Mouse (Mus musculus) myocyte (in vitro differentiated cells): ENCODE results near the gene Cds1. TPM values are rescaled to one million over a fixed set of nuclear protein-coding genes. Genes with fewer than 3 reads are reported as not detected.

Experiments used
- H3K27me3 ChIP-seq: one replicate; pipeline ENCODE4 v1.6.1; 2011; ENCODE audit not compliant: control insufficient read depth, insufficient read depth, insufficient read length
- H3K36me3 ChIP-seq: one replicate; pipeline ENCODE4 v1.6.1; 2011; ENCODE audit not compliant: control insufficient read depth, insufficient read depth
- H3K4me2 ChIP-seq: one replicate; pipeline ENCODE4 v1.6.1; 2011; ENCODE audit warnings: low read depth, control low read depth
- H3K4me3 ChIP-seq: one replicate; pipeline ENCODE4 v1.5.1; 2011; ENCODE audit warnings: mild to moderate bottlenecking, control low read depth, moderate library complexity
- H3K79me2 ChIP-seq: one replicate; pipeline ENCODE4 v1.6.1; 2011; ENCODE audit not compliant: control insufficient read depth, insufficient read depth
- H3ac ChIP-seq: one replicate; pipeline ENCODE4 v1.6.1; 2011; ENCODE audit not compliant: control insufficient read depth, insufficient read length
- CEBPB ChIP-seq: IDR thresholded peaks from 2 replicates; pipeline ENCODE4 v1.6.1; 2011; ENCODE audit warnings: mild to moderate bottlenecking, moderate library complexity; ENCODE audit not compliant: poor library complexity, insufficient read depth, severe bottlenecking
- E2F4 ChIP-seq: IDR thresholded peaks from one replicate; pipeline ENCODE4 v1.6.1; 2011; ENCODE audit warnings: mild to moderate bottlenecking, control low read depth, moderate library complexity; ENCODE audit not compliant: insufficient read depth
- MAX ChIP-seq: IDR thresholded peaks from one replicate; pipeline ENCODE4 v1.6.1; 2011; ENCODE audit warnings: low read depth, mild to moderate bottlenecking, control low read depth
- MYOD1 ChIP-seq, 3 experiments: IDR thresholded peaks; one replicate each; pipeline ENCODE4 v1.6.1; 2011; ENCODE audit warnings: control low read depth in 2 of 3, low read depth in 2 of 3, mild to moderate bottlenecking in 2 of 3, moderate library complexity in 1 of 3; ENCODE audit not compliant: insufficient read length in 2 of 3, control insufficient read depth in 1 of 3
- MYOG ChIP-seq, 3 experiments: IDR thresholded peaks; one replicate each; pipeline ENCODE4 v1.6.1; 2011; ENCODE audit warnings: control low read depth in 2 of 3, low read depth in 2 of 3, mild to moderate bottlenecking in 2 of 3; ENCODE audit not compliant: insufficient read length in 2 of 3, control insufficient read depth in 1 of 3, insufficient read depth in 1 of 3
- POLR2A ChIP-seq: IDR thresholded peaks from one replicate; pipeline ENCODE4 v1.6.1; 2011; ENCODE audit warnings: low read depth, mild to moderate bottlenecking, control low read depth, moderate library complexity; ENCODE audit not compliant: insufficient read length
- POLR2AphosphoS2 ChIP-seq: IDR thresholded peaks from one replicate; pipeline ENCODE4 v1.6.1; 2011; ENCODE audit warnings: low read depth, control low read depth; ENCODE audit not compliant: insufficient read length
- REST ChIP-seq: IDR thresholded peaks from one replicate; pipeline ENCODE4 v1.6.1; 2011; ENCODE audit warnings: mild to moderate bottlenecking, control low read depth, moderate library complexity; ENCODE audit not compliant: insufficient read depth, insufficient read length
- SRF ChIP-seq: IDR thresholded peaks from one replicate; pipeline ENCODE4 v1.6.1; 2011; ENCODE audit warnings: low read depth; ENCODE audit not compliant: control insufficient read depth, insufficient read length
- TCF12 ChIP-seq: IDR thresholded peaks from one replicate; pipeline ENCODE4 v1.6.1; 2011; ENCODE audit warnings: mild to moderate bottlenecking, control low read depth; ENCODE audit not compliant: poor library complexity, insufficient read depth, severe bottlenecking
- TCF3 ChIP-seq: IDR thresholded peaks from one replicate; pipeline ENCODE4 v1.6.1; 2011; ENCODE audit warnings: low read depth, control low read depth; ENCODE audit not compliant: insufficient read length
- USF1 ChIP-seq: IDR thresholded peaks from one replicate; pipeline ENCODE4 v1.6.1; 2011; ENCODE audit warnings: low read depth, mild to moderate bottlenecking, control low read depth, moderate library complexity
- polyA plus RNA-seq: library from polyadenylated mRNA; unstranded; fragments of >200 nt; fragmentation: generic; extraction: Trizol; gene quantifications from one replicate; pipeline ENCODE4 v1.2.1, GENCODE M21; 2012; ENCODE audit warnings: missing spikeins

Cds1 gene
- polyA plus RNA-seq, 1 experiment: not detected

DNA sequence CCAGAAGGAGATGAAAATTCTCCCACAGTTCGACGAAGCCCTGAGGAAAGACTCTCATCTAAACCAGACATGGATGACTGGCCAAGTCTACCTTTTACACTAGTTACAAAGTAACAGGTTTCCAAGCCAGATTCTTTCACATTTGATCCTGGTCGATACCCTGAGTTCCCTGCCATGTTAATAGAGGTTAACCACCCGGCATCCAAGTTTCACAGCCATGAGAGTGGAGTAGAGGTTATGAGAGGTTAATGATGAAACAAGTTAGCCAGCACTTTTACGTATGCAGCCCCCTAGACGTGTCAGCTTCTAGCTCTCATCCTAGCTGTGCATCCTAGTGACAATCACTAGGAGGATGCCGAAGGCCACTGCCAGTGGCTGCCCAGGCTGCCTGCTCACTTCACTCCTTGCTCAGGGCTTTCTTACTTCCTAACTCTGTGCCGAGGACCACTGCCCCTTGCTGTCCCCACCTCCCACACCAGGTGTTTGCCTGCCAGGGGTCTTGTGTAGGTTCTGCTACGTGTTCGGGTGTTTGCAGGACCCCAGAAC is 94.0 kb downstream of the Cds1 start:
- Histone ChIP-seq H3K27me3 (no peaks in the 10 kb centered on the region), H3K79me2 (no peaks in the 10 kb centered on the region), H3K4me2 (no peak overlapping the region), H3ac (no peak overlapping the region), H3K4me3 (no peak overlapping the region), H3K36me3 (peaks cover 15% of the 10 kb centered on the region)
- TF ChIP-seq MYOD1 (IDR thresholded peaks at IDR 0.05; ENCODE audit: control insufficient read depth in 1 of 3, insufficient read length in 2 of 3, low read depth in 2 of 3) (no peak), MYOG (IDR thresholded peaks at IDR 0.05; ENCODE audit: control insufficient read depth in 1 of 3, insufficient read depth in 1 of 3, insufficient read length in 2 of 3, low read depth in 2 of 3) (no peak), TCF3 (no peak), SRF (no peak), USF1 (no peak), REST (no peak), TCF12 (no peak)

DNA sequence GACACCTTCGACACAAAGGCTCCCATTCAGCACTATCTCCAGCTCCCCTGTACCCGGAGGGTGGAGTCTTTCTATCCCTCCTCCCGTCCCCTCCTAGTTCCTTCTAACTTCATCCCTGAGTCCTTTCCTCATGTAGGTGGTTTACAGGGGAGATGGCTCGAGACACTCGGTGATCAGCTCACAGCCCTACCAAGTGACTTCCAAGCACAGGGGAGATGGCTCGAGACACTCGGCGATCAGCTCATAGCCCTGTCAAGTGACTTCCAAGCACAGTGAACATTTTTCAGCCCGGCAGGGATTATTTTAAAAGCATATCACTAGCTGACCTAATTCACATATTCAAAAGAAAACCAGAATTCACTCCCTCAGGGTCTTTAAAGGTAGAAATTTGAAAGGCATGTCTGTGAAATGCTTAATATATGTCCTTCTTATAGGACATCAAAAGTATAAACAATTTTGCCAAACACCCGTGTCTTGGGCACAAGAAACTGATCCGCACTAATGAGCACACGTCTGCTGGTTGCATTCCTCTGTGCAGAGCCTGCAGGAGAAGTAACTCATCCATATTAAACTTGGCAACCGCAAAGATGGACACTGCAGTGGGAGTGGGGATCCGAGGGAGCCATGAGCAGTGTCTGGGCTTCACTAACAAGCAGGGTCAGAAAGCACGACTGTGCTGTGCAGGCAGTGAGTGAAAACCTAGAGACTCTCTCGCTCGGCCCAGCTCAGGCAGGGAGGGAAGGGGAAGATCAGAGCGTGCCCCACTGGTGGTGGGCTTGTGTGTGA is 97.0 kb downstream of the Cds1 start:
- Histone ChIP-seq H3K4me3 (no peak overlapping the region), H3ac (no peak overlapping the region), H3K36me3 (peaks cover 14% of the 10 kb centered on the region), H3K27me3 (no peaks in the 10 kb centered on the region), H3K4me2 (no peak overlapping the region), H3K79me2 (no peaks in the 10 kb centered on the region)
- TF ChIP-seq POLR2A: no peak

DNA sequence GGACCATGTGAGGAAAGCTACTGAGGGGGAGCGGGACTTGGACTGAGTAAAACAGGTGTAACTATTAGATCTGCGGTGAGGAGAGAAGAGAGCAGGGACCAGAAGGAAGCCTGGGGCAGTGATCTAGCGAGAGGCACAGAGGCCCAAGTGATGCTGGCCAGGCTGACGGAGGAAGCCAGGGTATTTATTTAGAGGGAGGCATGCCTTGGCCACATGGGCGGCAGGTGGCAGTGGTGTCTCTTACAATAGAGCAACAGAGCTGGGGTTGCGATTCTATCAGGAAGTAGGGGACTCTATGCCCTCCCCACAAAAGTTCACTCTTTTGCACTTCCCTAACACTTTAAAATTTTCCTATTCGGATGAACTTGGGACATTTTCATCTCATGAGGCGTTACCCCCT is 97.7 kb downstream of the Cds1 start:
- Histone ChIP-seq H3K4me2 (no peak overlapping the region), H3K79me2 (no peaks in the 10 kb centered on the region), H3K36me3 (peaks cover 14% of the 10 kb centered on the region), H3K4me3 (no peak overlapping the region), H3ac (no peak overlapping the region), H3K27me3 (no peaks in the 10 kb centered on the region)
- no peak for TF ChIP-seq SRF
- TF ChIP-seq POLR2A: no peak
- TF ChIP-seq MYOG (IDR thresholded peaks at IDR 0.05; ENCODE audit: control insufficient read depth in 1 of 3, insufficient read depth in 1 of 3, insufficient read length in 2 of 3, low read depth in 2 of 3): no peak
- no peak for TF ChIP-seq TCF3
- TF ChIP-seq CEBPB: no peak
- TF ChIP-seq E2F4: no peak
- TF ChIP-seq MAX: no peak
- no peak for TF ChIP-seq USF1
- no peak for TF ChIP-seq MYOD1 (IDR thresholded peaks at IDR 0.05; ENCODE audit: control insufficient read depth in 1 of 3, insufficient read length in 2 of 3, low read depth in 2 of 3)
- no peak for TF ChIP-seq TCF12
- no peak for TF ChIP-seq POLR2AphosphoS2
- TF ChIP-seq REST: no peak

DNA sequence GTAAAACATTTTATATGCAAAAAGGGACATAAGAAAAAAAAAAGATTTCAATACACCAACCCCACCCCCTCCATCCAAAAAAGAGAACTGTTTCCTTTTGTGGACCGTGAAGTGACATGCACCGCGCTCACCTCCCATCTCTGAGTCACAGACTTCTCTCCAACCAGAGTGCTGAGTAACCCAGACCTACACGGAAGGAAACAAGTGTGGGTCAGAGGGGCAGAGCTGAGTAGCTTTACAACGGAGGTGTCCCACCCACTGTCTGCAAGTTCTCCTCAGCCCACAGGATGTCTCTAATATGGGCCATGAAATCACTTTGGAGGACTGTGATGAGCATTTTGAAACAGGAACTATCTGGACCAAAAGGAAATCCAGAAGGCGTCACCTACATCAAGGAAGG is 99.0 kb downstream of the Cds1 start:
- TF ChIP-seq SRF (no peak), REST (no peak), MAX (no peak), CEBPB (no peak), TCF12 (no peak), MYOG (IDR thresholded peaks at IDR 0.05; ENCODE audit: control insufficient read depth in 1 of 3, insufficient read depth in 1 of 3, insufficient read length in 2 of 3, low read depth in 2 of 3) (no peak), USF1 (no peak), TCF3 (no peak), POLR2AphosphoS2 (no peak), POLR2A (no peak), E2F4 (no peak), MYOD1 (IDR thresholded peaks at IDR 0.05; ENCODE audit: control insufficient read depth in 1 of 3, insufficient read length in 2 of 3, low read depth in 2 of 3) (no peak)
- Histone ChIP-seq H3ac (no peak overlapping the region), H3K79me2 (no peaks in the 10 kb centered on the region), H3K4me3 (no peak overlapping the region), H3K27me3 (no peaks in the 10 kb centered on the region), H3K4me2 (no peak overlapping the region), H3K36me3 (peaks cover 24% of the 10 kb centered on the region)

DNA sequence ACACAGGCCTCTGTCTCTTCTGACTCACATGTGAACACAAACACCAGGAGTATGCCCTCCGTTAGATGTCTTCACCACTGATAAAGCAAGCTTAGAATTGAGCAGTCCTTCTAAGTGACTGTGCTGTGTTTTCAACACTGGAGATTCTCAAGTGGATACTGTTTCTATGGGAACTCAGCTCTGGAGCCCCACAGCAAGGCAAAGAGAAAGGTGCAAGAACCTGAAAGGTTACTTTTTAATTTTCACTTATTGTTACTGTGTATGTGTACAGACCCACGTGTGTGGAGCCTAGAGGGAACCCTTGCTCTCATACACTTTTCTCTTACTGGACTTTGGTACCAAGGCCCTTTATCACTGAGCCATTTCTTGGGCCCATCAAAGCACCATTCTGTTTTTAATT is 101.8 kb downstream of the Cds1 start:
- Histone ChIP-seq H3K79me2 (no peaks in the 10 kb centered on the region), H3K4me2 (no peak overlapping the region), H3K4me3 (no peak overlapping the region), H3ac (no peak overlapping the region), H3K36me3 (peaks cover 34% of the 10 kb centered on the region), H3K27me3 (no peaks in the 10 kb centered on the region)
- TF ChIP-seq MYOD1 (IDR thresholded peaks at IDR 0.05; ENCODE audit: control insufficient read depth in 1 of 3, insufficient read length in 2 of 3, low read depth in 2 of 3) (no peak), USF1 (no peak), E2F4 (no peak), TCF3 (no peak), MAX (no peak), MYOG (IDR thresholded peaks at IDR 0.05; ENCODE audit: control insufficient read depth in 1 of 3, insufficient read depth in 1 of 3, insufficient read length in 2 of 3, low read depth in 2 of 3) (no peak), POLR2AphosphoS2 (no peak), SRF (no peak), CEBPB (no peak), REST (no peak), POLR2A (no peak), TCF12 (no peak)
